Mouse (Mus musculus) E14TG2a.4 (cell line): Measurements from ENCODE around the gene Kcnj9.

Experiments used
- CTCF ChIP-seq: conservative IDR thresholded peaks from 2 replicates; pipeline ENCODE4 v1.5.1; 2014; ENCODE audit warnings: low read length
- NANOG ChIP-seq: IDR thresholded peaks from 2 replicates; pipeline ENCODE4 v1.6.1; 2014; ENCODE audit warnings: borderline replicate concordance, low read length, mixed read lengths

DNA sequence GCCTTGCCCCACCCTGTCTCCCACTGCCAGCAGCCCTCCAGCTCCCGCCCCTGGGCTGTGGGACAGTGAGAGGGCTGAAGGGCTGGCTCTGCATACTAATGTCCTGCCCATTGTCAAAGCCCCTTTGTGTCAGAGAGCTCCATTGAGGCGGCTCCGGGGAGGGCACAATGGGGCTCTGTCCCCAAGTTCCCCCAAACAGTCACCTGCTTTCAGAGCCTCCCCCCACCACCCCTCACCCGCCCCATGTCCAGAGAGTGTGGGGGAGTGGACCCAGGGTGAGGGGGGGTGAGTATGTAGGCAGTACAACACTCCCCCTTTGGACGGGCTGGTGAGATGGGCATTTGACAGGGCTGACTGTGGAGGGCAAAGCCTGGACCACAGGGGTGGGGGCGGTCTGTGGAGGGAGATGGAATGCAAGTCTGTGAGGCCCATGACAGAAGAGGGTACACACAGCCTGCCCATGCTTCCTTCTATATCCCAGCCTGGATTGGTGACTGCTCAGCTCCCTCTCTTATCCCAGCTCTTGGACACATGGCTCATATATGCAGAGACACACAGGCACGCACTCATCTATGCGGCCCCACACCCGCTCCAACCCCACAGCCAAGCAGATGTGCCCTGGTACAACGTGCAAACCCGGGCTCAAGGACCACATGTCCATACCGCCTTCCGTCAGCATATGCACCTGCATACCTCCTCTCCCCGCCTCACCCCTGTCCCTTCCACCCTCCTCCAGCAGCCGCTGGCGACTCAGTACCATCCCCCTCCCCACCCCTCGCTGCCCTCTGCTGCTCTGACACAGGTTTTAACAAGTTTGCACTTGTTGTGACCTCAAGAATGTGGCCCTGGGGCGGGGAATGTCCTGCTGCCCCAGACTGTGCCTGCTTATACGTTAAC lies 21.0 kb upstream of the Kcnj9 start:
- no peak for TF ChIP-seq CTCF
- TF ChIP-seq NANOG = no peak
